Mouse (Mus musculus): ENCODE data around the gene Spata4. TPM values are rescaled to one million over a fixed set of nuclear protein-coding genes. Genes with fewer than 3 reads are reported as not detected.

Gene Spata4
- polyA plus RNA-seq (2012; rRNA removed) = not detected in 2 replicates

GRCm38 (mm10) chr8:54600671-54601251 lies at the start of gene Spata4:
Gene Spata4, plus strand, starts transcription at chr8:54600781.

Other genes with a start within 250 kb of the Spata4 start
- 1.2 and 1.8 TPM in 2 replicates for gene Asb5, start 71.2 kb upstream of the Spata4 start, polyA plus RNA-seq (2012; rRNA removed)
- gene Spcs3, start 70.8 kb upstream of the Spata4 start, polyA plus RNA-seq (2012; rRNA removed) = 1.7 and 2.9 TPM in 2 replicates

All from stomach, adult 2 months (tissue).